Mouse (Mus musculus): Measurements from ENCODE around the gene Reg3g.
A peak's percentile ranks its signal among the peaks of the same experiment; 100 is the strongest.
"Not testable (repeated sequence)": the region's sequence is repeated elsewhere in the genome, so short reads cannot be mapped to it uniquely, and the experiment has no call there.

Reg3g gene

DNA sequence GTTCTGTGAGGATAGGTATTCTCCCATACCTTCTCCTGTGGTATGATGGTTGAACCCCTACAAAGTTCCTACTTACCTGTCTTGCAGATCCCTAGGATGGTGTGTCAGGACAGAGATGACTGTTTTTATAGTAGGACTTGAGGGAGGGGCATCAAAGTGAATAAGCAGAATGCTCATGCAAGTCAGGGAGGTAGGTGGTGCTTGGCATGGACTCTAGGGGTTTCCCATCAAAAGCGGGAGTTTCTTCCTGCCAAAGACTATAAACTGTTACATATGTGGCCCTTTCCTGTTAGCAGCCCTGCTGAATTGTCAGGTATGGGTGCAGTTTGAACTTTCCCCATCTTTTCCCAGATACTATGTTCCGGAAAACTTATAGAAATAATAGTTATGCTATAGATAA, at the start of gene Reg3g:
Gene Reg3g (minus strand): TSS at position 101 of the 400 bp plus-strand sequence.
- no peak for DNase-seq (ENCODE audit: low spot score)

DNA sequence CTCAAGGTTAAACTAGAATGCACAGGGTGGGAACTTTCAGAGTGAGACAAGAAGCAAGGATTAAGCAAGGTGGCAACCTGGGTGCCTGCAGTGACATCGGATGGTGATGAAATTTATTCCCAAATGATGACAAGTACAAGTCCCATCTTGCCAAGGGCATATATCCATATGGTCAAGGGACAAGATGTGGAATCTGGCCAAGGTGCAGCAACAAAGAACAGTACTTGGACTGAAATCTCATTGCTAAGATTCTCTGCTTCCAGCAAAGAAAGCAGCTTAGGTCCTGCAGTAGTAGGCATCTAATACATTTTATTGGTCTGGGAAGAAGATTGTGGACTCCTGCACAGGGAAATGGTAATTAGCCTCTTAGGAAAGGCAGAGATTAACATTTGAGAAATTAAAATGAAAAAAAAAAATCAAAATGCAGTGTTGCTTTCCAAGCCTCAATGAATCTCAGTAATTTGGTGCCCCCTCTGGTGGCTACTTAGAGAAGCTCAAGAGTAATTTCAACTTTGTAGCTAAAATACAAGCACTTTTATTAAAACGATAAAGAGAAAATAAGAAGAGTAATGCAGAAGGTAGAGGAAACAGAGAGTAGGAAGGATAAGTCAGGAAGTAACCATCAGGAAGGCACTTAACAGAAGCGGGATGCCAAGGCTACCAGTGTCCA, 47.2 kb upstream of the Reg3g start:
- no peak for DNase-seq (ENCODE audit: low spot score)

DNA sequence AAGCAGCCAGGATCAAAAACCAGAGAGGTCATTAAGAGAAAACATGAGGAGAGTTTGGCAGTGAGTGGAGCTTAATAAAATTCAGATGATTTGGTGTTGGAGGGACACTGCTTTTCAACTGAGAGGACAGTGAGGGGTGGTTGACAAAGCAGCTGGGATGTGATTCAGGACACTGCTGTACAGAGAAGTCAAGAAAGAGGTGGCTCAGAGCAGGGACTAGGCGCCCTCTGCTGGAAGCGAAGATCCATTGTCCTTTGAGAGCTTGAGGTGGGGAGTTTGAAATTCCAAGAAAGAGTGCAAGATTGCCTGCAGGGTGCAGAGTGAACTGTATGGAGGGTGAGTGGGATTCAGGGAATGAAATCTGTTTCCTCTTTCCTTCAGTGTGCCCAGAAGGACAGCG, 44.2 kb upstream of the Reg3g start:
- DNase-seq (ENCODE audit: low spot score): peak; percentile 26

DNA sequence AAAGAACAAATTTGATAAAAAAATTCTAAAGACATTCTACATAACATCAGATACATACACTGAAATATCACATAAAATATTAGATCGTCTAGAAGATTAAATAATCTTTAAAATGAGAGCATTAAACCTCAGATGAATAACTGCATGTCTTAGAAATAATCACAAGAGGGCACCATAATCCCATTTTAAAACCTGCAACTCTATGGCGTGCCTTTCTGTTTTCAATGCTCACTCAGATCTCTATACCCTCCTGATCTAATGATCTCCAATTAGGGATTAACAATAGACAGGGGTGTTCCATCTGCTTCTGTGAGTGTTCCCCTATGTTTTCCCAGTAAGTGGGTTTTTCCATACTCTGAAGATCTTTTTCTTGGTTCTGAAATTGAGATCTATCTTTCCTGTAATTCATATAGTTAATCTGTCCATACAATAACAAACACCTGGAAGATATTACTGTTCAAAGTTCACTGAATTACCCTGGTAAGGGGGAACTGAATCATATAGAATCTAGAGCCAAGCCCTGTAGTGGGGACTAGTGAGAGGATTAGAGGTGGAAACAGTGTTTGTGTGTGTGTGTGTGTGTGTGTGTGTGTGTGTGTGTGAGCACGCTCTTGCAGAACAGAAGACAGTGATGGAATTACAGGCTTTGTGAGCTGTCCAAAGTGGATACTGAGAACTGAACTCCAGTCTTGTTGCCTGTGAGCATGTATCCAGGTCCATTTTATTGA, 41.7 kb upstream of the Reg3g start:
- DNase-seq (ENCODE audit: low spot score): no peak

DNA sequence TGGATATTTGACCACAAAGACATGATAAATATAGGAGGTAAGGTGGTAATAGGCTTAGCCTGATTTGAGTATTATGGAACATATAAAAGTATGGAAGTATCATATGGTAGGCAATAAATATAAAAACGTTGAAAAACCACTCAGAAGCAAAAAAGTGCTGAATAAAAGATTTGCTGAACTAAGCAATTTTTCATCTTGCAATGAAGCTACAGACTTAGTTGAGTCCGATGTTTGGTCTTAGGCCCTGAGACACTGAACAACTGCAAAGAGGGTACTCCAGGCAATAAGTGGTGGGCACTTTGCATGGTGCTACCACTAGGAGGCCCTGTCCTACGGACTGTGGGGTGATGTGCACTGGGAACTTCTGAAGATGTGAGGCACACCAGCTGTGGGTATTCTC, 37.1 kb upstream of the Reg3g start:
- no peak for DNase-seq (ENCODE audit: low spot score)

DNA sequence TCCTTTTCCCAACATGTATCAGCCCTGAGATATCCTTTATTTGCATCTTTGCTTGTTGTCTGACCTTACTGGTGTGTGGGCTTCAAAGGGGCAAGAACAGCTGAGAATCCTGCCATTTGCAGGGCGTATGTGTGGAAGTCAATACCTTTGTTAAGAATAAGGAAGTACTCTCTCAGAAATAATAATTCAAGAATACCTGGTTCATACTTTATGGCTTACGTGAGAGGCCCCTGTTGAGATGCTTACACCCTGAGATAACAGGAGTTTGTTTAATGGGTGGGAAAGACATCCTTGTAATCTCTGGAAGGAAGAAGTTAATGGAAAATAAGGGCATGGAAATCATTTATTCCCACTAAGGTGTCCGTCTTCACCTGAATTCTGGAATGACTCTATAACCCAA, 26.0 kb upstream of the Reg3g start:
- DNase-seq (ENCODE audit: low spot score): no peak

DNA sequence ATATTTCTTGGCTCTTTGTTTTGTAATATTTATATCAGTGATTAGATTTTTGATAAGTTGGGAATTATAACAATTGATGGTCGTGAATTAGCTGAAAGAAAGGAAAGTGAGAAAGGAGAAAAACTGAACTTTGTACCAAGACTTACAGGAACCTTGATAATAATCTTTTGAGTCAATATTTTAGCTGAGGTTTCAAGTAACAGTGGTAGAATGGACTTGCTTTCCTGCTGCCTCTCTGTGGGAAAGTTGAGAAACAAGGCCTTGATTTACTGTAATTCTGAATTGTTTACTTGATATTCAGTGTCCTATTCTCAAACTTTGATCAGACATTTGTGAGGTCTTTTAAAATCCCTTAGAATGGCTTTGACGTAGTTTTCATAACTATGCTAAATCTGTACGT, 615 bp upstream of the Reg3g start:
- DNase-seq (ENCODE audit: low spot score): no peak

DNA sequence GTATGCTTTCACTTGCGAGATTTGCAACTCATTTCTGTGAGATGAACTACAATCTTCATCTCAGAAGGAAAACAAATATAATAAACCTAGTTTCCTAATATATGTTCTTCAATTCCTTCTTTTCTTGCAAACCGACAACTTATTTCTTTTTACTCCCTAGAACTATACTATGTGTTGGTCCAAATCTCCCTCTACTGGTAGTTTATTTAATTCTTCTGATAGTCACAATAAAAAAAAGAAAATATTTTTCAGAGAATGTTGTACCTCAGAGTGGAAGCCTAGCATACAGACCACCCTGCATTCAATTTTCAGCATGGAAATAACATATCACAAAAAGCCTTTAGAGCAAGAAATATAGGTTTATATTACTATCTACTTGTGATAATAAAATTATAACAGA, 5.4 kb downstream of the Reg3g start:
- DNase-seq (ENCODE audit: low spot score): no peak

DNA sequence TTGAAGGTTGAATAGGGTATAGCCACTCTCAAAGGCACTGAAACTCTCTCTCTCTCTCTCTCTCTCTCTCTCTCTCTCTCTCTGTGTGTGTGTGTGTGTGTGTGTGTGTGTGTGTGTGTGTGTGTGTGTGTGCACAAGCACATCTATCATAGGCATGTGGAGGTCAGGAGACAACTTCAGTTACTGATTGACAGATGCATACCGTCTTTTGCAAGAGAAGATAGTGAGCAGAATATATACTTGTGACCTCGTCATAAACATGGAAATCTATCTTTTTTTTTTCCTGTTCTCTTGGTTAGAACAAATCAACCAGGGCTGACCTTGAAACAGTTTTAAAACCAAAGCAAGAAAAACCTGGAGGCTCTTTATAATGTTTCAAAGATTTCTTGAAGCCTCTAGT, 6.3 kb downstream of the Reg3g start:
- no peak for DNase-seq (ENCODE audit: low spot score)

DNA sequence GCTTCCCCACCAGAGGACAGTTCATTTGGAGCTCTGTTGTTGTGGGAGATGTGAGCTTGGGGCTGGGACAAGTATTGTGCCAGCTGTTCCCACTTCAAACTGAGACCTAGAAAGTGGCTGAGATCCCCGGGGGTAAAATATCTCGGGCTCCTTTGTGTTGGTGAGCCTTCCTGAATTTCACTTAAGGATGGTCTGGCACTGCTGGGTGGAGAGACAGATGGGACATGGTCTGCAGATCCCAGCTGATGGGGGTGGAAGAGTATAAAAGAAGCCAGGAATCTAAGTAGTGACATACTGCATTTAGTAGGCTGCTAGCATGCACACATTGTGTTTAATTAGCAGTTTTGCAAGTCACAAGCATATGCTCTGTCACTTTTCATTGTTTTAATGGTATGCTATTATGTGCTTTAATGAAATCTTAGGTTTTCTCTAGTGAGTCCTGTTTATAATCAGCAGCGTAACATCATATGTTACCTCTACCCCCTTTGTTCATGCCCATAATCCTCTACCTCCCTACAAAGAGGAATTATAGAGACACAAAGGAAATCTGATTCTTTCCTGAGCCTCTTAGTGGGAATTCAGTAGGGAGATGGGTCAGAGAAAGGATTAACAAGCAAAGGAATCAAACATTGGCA, 8.4 kb downstream of the Reg3g start:
- DNase-seq (ENCODE audit: low spot score): no peak

DNA sequence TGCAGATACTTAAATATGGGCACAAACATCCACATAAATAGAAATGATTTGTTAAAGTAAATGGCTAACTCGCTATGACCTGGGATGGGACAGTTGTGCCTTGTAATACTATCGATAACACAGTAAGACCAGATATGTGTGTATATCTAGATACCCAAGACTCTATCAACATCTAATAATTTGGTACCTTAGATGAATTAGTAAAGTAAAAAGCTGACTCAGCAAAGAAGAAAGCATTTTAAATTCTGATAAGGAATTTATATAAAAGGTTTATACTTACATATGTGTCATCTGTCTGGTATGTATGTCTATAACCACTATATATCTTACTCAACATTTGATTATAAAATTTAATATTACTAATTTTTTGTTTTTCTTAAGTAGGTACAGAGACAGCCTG, 15.9 kb downstream of the Reg3g start:
- DNase-seq (ENCODE audit: low spot score): no peak

DNA sequence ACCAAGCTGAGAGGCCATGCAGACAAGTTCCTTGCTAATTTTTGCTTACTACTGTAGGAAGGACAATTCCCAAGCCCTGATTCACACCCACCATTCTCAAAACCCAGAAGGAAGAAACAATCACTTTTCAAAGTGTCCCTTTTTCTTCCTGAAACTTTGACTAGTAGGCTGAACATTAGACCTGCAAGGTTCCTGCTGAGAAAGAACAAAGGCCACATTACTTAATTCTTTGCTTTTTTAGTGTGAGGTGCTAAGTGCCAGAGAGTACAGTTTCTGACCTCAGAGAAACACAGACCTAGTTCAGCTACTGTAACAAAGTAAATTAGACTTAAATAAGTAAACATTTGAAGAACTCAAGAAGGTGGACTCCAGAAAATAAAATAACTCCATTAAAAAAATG, 20.3 kb downstream of the Reg3g start:
- DNase-seq (ENCODE audit: low spot score): no peak

DNA sequence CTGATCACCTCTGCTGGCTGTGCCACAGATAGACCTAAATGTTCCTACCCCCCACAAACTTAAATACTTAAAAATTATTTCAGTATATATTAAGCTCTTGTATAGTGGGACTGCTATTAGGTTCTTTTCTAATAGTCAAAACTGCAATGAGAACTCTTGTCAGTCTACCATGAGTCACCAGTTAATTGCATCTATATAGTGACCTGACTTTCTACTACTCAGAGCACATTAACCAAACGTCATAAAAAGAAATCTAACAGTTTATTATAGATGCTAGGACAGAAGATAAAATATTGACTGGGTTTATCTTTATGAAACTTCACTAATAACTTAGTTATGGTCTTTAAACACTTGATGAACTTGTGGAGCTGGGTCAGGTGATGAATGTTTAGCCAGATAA, 21.5 kb downstream of the Reg3g start:
- DNase-seq (ENCODE audit: low spot score): no peak

DNA sequence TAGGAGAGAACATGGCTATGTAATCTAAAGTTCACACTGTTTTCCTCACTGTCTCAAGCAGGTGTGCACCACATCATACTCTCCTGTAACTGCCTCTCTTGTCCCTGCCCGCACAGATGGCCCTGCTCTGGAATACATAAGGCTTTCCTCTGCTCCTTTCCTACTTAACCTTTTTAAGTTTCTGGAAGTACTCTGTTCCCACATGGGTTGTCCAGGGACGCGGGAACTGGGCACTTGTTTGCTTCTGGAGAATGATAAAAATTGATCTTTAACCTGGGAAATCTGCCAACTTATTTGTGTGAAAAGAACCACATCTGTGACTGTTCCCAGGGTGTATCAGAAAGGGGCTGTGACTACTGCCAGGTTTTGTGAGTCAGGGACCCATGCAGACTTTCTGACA, 43.2 kb downstream of the Reg3g start:
- no peak for DNase-seq (ENCODE audit: low spot score)

DNA sequence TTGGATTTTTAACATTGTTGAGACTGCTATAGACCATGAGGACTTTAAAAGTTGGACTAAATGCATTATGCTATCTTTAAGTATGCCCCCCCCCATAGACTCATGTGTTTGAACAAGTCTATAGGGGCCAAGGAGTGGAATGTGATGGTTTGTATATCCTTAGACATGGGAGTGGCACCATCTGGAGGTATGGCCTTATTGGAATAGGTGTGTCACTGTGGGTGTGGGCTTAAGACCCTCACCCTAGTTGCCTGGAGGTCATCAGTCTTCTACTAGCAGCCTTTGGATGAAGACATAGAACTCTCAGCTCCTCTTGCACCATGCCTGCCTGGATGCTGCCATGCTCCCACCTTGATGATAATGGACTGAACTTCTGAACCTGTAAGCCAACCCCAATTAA, 46.3 kb downstream of the Reg3g start, which contains the start of gene Reg1:
Gene Reg1 (plus strand): TSS at position 301 of the 400 bp plus-strand sequence.
- DNase-seq (ENCODE audit: low spot score): not testable (repeated sequence)

Measured in urinary bladder, postnatal 14 days (tissue).